Mouse (Mus musculus): Measurements from ENCODE around the gene Olfr1240. TPM values are rescaled to one million over a fixed set of nuclear protein-coding genes. Genes with fewer than 3 reads are reported as not detected.

The Olfr1240 gene
- polyA plus RNA-seq (2012; rRNA removed), result not detected in 2 replicates

DNA sequence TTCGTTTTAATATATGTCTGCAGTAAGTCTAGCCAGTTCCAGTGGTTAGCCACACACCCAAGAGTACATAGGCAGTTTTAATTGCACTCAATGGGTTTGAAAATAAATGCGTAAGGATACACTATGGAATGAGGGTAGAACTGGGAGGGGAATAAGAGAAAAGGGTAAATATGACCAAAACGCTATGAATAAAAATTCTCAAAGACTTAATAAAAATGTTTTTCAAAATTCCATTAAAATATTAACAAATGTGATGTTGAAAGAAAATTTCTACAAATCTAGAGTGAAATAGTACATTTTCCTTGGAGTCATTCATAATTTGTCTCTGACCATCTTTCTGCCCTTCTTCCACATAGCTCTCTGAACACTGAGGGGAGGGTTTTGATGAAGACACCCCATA, at the start of gene Olfr1240:
Olfr1240 (minus strand) TSS at position 101 of the 400 bp plus-strand sequence.
- Histone ChIP-seq H3K4me1 (ENCODE audit: control insufficient read depth, insufficient read depth, low read length) (no peaks in the 10 kb centered on the region), H3K27ac (ENCODE audit: insufficient read depth, low read length) (no peak within 1 kb of the TSS), H3K4me3 (ENCODE audit: insufficient read depth, low read length) (no peak within 1 kb of the TSS)
- no peak for TF ChIP-seq POLR2A (IDR thresholded peaks at IDR 0.05; ENCODE audit: extremely low read depth, insufficient read depth, low read length)

- H3K4me3 ChIP-seq (ENCODE audit: insufficient read depth, low read length), result no peak within 1 kb of the TSS
- H3K27ac ChIP-seq (ENCODE audit: insufficient read depth, low read length), result no peak within 1 kb of the TSS
- TF ChIP-seq CTCF (IDR thresholded peaks at IDR 0.05; ENCODE audit: extremely low read depth, insufficient read depth, low read length) (no peak), POLR2A (IDR thresholded peaks at IDR 0.05; ENCODE audit: extremely low read depth, insufficient read depth, low read length) (no peak)
- no peaks in the 10 kb centered on the region for H3K4me1 ChIP-seq (ENCODE audit: control insufficient read depth, insufficient read depth, low read length)
Observed at GRCm38 (mm10) chr2:89487026-89487425, 44.2 kb upstream of the Olfr1240 start, which contains the start of gene Olfr1241. Gene Olfr1241, minus strand, starts transcription at chr2:89487126.

GRCm38 (mm10) chr2:89420307-89420706, 22.5 kb downstream of the Olfr1240 start, which contains the start of gene Olfr1239:
Gene Olfr1239, minus strand, starts transcription at chr2:89420407.
- Histone ChIP-seq H3K27ac (ENCODE audit: insufficient read depth, low read length) (no peak within 1 kb of the TSS), H3K4me3 (ENCODE audit: insufficient read depth, low read length) (no peak within 1 kb of the TSS), H3K4me1 (ENCODE audit: control insufficient read depth, insufficient read depth, low read length) (no peaks in the 10 kb centered on the region)
- no peak for TF ChIP-seq POLR2A (IDR thresholded peaks at IDR 0.05; ENCODE audit: extremely low read depth, insufficient read depth, low read length)
- TF ChIP-seq CTCF (IDR thresholded peaks at IDR 0.05; ENCODE audit: extremely low read depth, insufficient read depth, low read length), result no peak

- Histone ChIP-seq H3K4me3 (ENCODE audit: insufficient read depth, low read length) (no peak overlapping the region), H3K4me1 (ENCODE audit: control insufficient read depth, insufficient read depth, low read length) (no peaks in the 10 kb centered on the region), H3K27ac (ENCODE audit: insufficient read depth, low read length) (no peak overlapping the region)
- TF ChIP-seq POLR2A (IDR thresholded peaks at IDR 0.05; ENCODE audit: extremely low read depth, insufficient read depth, low read length), result no peak
- TF ChIP-seq CTCF (IDR thresholded peaks at IDR 0.05; ENCODE audit: extremely low read depth, insufficient read depth, low read length), result no peak
Observed at GRCm38 (mm10) chr2:89414557-89414956, 28.2 kb downstream of the Olfr1240 start.

DNA sequence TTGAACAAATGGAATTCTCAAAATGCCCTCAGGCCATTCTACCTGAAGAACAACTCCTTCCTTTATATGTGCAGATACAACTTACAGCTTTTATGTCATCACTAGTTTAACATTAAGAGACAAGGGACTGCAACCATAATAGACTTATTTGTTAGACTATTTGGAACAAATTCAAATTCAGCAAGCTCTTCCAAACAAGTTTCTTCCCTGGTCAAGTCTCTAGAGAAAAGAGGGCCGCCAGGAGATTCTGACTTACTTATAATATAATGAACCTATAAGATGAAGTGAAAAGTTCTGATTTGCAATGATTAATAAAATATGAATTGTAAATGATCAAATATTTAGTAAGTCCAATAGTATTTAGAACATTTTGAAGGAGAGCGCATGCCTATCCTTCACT, 33.2 kb downstream of the Olfr1240 start, which contains the start of gene Olfr1238:
Olfr1238 (minus strand) TSS at position 101 of the 400 bp plus-strand sequence.
- Histone ChIP-seq H3K4me3 (ENCODE audit: insufficient read depth, low read length) (no peak within 1 kb of the TSS), H3K27ac (ENCODE audit: insufficient read depth, low read length) (no peak within 1 kb of the TSS), H3K4me1 (ENCODE audit: control insufficient read depth, insufficient read depth, low read length) (no peaks in the 10 kb centered on the region)
- TF ChIP-seq CTCF (IDR thresholded peaks at IDR 0.05; ENCODE audit: extremely low read depth, insufficient read depth, low read length) (no peak), POLR2A (IDR thresholded peaks at IDR 0.05; ENCODE audit: extremely low read depth, insufficient read depth, low read length) (no peak)

GRCm38 (mm10) chr2:89400882-89401281, 41.9 kb downstream of the Olfr1240 start:
- Histone ChIP-seq H3K27ac (ENCODE audit: insufficient read depth, low read length) (no peak overlapping the region), H3K4me1 (ENCODE audit: control insufficient read depth, insufficient read depth, low read length) (no peaks in the 10 kb centered on the region), H3K4me3 (ENCODE audit: insufficient read depth, low read length) (no peak overlapping the region)
- no peak for TF ChIP-seq CTCF (IDR thresholded peaks at IDR 0.05; ENCODE audit: extremely low read depth, insufficient read depth, low read length)
- TF ChIP-seq POLR2A (IDR thresholded peaks at IDR 0.05; ENCODE audit: extremely low read depth, insufficient read depth, low read length), result no peak

Other genes with a start within 250 kb of the Olfr1240 start
- not detected in 2 replicates for gene Olfr1226, start 243.0 kb downstream of the Olfr1240 start, polyA plus RNA-seq (2012; rRNA removed)
- gene Olfr1228, start 188.9 kb downstream of the Olfr1240 start, polyA plus RNA-seq (2012; rRNA removed), result not detected in 2 replicates
- gene Olfr1229, start 155.0 kb downstream of the Olfr1240 start, polyA plus RNA-seq (2012; rRNA removed), result not detected in 2 replicates
- gene Olfr1230, start 145.7 kb downstream of the Olfr1240 start, polyA plus RNA-seq (2012; rRNA removed), result not detected in 2 replicates
- not detected in 2 replicates for gene Olfr1231, start 135.9 kb downstream of the Olfr1240 start, polyA plus RNA-seq (2012; rRNA removed)
- not detected in 2 replicates for gene Olfr1232, start 113.3 kb downstream of the Olfr1240 start, polyA plus RNA-seq (2012; rRNA removed)
- not detected in 2 replicates for gene Olfr1233, start 100.6 kb downstream of the Olfr1240 start, polyA plus RNA-seq (2012; rRNA removed)
- gene Olfr1234, start 78.1 kb downstream of the Olfr1240 start, polyA plus RNA-seq (2012; rRNA removed), result not detected in 2 replicates
- not detected in 2 replicates for gene Olfr1238, start 33.3 kb downstream of the Olfr1240 start, polyA plus RNA-seq (2012; rRNA removed)
- not detected in 2 replicates for gene Olfr1239, start 22.6 kb downstream of the Olfr1240 start, polyA plus RNA-seq (2012; rRNA removed)
- not detected in 2 replicates for gene Olfr1241, start 44.1 kb upstream of the Olfr1240 start, polyA plus RNA-seq (2012; rRNA removed)
- gene Olfr1242, start 55.3 kb upstream of the Olfr1240 start, polyA plus RNA-seq (2012; rRNA removed), result not detected in 2 replicates
- gene Olfr1243, start 88.5 kb upstream of the Olfr1240 start, polyA plus RNA-seq (2012; rRNA removed), result not detected in 2 replicates
- gene Olfr1245, start 135.4 kb upstream of the Olfr1240 start, polyA plus RNA-seq (2012; rRNA removed), result not detected in 2 replicates
- gene Olfr1246, start 150.2 kb upstream of the Olfr1240 start, polyA plus RNA-seq (2012; rRNA removed), result not detected in 2 replicates
- 0.02 TPM in 1 of 2 replicates, not detected in the other for gene Olfr1247, start 171.1 kb upstream of the Olfr1240 start, polyA plus RNA-seq (2012; rRNA removed)
- not detected in 2 replicates for gene Olfr1248, start 175.2 kb upstream of the Olfr1240 start, polyA plus RNA-seq (2012; rRNA removed)
- gene Olfr1249, start 192.0 kb upstream of the Olfr1240 start, polyA plus RNA-seq (2012; rRNA removed), result not detected in 2 replicates
- not detected in 2 replicates for gene Olfr1250, start 218.5 kb upstream of the Olfr1240 start, polyA plus RNA-seq (2012; rRNA removed)
- not detected in 2 replicates for gene Olfr1251, start 228.9 kb upstream of the Olfr1240 start, polyA plus RNA-seq (2012; rRNA removed)

Data from cortical plate, adult 2 months (tissue).